Mouse (Mus musculus): ENCODE measurements at regions not wholly inside any gene's neighbourhood (a gene's known extent, or its start where the extent isn't known, plus 50 kb on each side); places are given as distances from the start of the nearest gene placed in this dataset.

GRCm38 (mm10) chr3:143835611-143836240, 369.3 kb downstream of the Lmo4 start:
- no peak for DNase-seq (ENCODE audit: low spot score in 2 of 2)
- intact Hi-C loops (cut with DNase I): no loop called here

GRCm38 (mm10) chr3:143834725-143835124, 370.3 kb downstream of the Lmo4 start:
- intact Hi-C loops (cut with DNase I): no loop called here

GRCm38 (mm10) chr3:143823395-143823777, 381.6 kb downstream of the Lmo4 start:
- no peak for DNase-seq (ENCODE audit: low spot score in 2 of 2)
- intact Hi-C loops (cut with DNase I): no loop called here

More at GRCm38 (mm10) chr3:143834725-143835124, 370.3 kb downstream of the Lmo4 start:
- DNase-seq (ENCODE audit: low spot score in 2 of 2): no peak

GRCm38 (mm10) chr3:143822564-143823394, 382.2 kb downstream of the Lmo4 start:
- intact Hi-C loops (cut with DNase I): no loop called here
- DNase-seq (ENCODE audit: low spot score in 2 of 2): no peak

GRCm38 (mm10) chr3:143807544-143807943, 397.5 kb downstream of the Lmo4 start:
- DNase-seq (ENCODE audit: low spot score in 2 of 2): no peak
- intact Hi-C loops (cut with DNase I): no loop called here

GRCm38 (mm10) chr3:143806940-143807339, 398.1 kb downstream of the Lmo4 start:
- DNase-seq (ENCODE audit: low spot score in 2 of 2): no peak
- intact Hi-C loops (cut with DNase I): no loop called here

GRCm38 (mm10) chr3:143797850-143798249, 407.2 kb downstream of the Lmo4 start:
- intact Hi-C loops (cut with DNase I): no loop called here
- DNase-seq (ENCODE audit: low spot score in 2 of 2): no peak

GRCm38 (mm10) chr3:143790905-143791304, 414.1 kb downstream of the Lmo4 start:
- intact Hi-C loops (cut with DNase I): no loop called here
- DNase-seq (ENCODE audit: low spot score in 2 of 2): no peak

GRCm38 (mm10) chr3:143789932-143790570, 415.0 kb downstream of the Lmo4 start:
- intact Hi-C loops (cut with DNase I): no loop called here
- DNase-seq (ENCODE audit: low spot score in 2 of 2): no peak

- no peak for DNase-seq (ENCODE audit: low spot score in 2 of 2)
- intact Hi-C loops (cut with DNase I): no loop called here
Measured at GRCm38 (mm10) chr3:143786889-143787288, 418.1 kb downstream of the Lmo4 start.

- DNase-seq (ENCODE audit: low spot score in 2 of 2): no peak
Measured at GRCm38 (mm10) chr3:143784353-143784791, 420.6 kb downstream of the Lmo4 start.

GRCm38 (mm10) chr3:143778161-143778560, 426.9 kb downstream of the Lmo4 start:
- intact Hi-C loops (cut with DNase I): no loop called here
- no peak for DNase-seq (ENCODE audit: low spot score in 2 of 2)

More at GRCm38 (mm10) chr3:143784353-143784791, 420.6 kb downstream of the Lmo4 start:
- intact Hi-C loops (cut with DNase I): no loop called here

GRCm38 (mm10) chr3:143759337-143759736, 445.7 kb downstream of the Lmo4 start:
- DNase-seq (ENCODE audit: low spot score in 2 of 2): no peak
- intact Hi-C loops (cut with DNase I): no loop called here

- intact Hi-C loops (cut with DNase I): no loop called here
- no peak for DNase-seq (ENCODE audit: low spot score in 2 of 2)
Measured at GRCm38 (mm10) chr3:143753197-143753596, 451.8 kb downstream of the Lmo4 start.

GRCm38 (mm10) chr3:143752660-143753059, 452.4 kb downstream of the Lmo4 start:
- DNase-seq (ENCODE audit: low spot score in 2 of 2): no peak
- intact Hi-C loops (cut with DNase I): no loop called here

GRCm38 (mm10) chr3:143750128-143750527, 454.9 kb downstream of the Lmo4 start:
- intact Hi-C loops (cut with DNase I): no loop called here
- no peak for DNase-seq (ENCODE audit: low spot score in 2 of 2)

- intact Hi-C loops (cut with DNase I): no loop called here
- no peak for DNase-seq (ENCODE audit: low spot score in 2 of 2)
Measured at GRCm38 (mm10) chr3:143743649-143744048, 461.4 kb downstream of the Lmo4 start.

- intact Hi-C loops (cut with DNase I): no loop called here
- no peak for DNase-seq (ENCODE audit: low spot score in 2 of 2)
Measured at GRCm38 (mm10) chr3:143742786-143743571, 462.0 kb downstream of the Lmo4 start.

GRCm38 (mm10) chr3:143738676-143739075, 466.3 kb downstream of the Lmo4 start:
- DNase-seq (ENCODE audit: low spot score in 2 of 2): no peak
- intact Hi-C loops (cut with DNase I): loop anchor here (10.0 kb wide), 2 partner anchors 424 to 456 kb away; no protein-coding TSS in a partner anchor

- DNase-seq (ENCODE audit: low spot score in 2 of 2): no peak
- intact Hi-C loops (cut with DNase I): loop anchor here (10.0 kb wide), 2 partner anchors 423 to 457 kb away; no protein-coding TSS in a partner anchor
Measured at GRCm38 (mm10) chr3:143737844-143738243, 467.2 kb downstream of the Lmo4 start.

Measured in left cerebral cortex, postnatal 36 days (tissue).